Mouse (Mus musculus) kidney, adult 10 weeks (tissue): ENCODE measurements around the gene Tex14. TPM values are rescaled to one million over a fixed set of nuclear protein-coding genes. Genes with fewer than 3 reads are reported as not detected.

ENCODE experiments used
- polyA plus RNA-seq: library from polyadenylated mRNA; stranded (reverse); fragments of 350-450 nt; fragmentation: Illumina TruSeq; extraction: RNeasy Lipid Tissue Mini Kit (QIAGEN cat#74804); gene quantifications from one replicate; pipeline ENCODE4 v1.2.3, GENCODE M21; 2014; ENCODE audit warnings: low read depth, low replicate concordance

Tex14 gene
- polyA plus RNA-seq, result 0.69 TPM

DNA sequence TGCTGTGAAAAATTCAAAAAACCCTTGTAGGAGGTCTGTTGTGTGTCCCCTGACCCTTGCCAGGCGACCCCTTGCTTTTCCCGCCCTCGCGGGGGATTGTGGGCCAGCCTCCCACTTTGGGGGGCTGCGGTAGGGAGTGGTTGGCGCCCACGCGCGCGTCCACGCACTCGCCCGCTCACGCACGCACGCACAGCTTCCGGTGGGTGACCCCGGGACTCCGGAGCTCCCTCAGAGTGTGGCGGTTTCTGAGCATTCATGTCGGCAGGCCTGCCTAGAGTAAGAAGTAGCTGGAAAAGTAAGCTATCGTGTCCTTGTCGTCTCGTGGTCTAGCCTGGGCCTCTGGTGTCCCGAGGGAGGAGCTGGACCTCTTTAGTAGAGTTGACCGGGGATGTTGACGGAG is at the start of gene Tex14, which contains the start of gene Rad51c:
TSS of gene Tex14 (plus strand) at position 190 of the 400 bp plus-strand sequence.
TSS of gene Rad51c (minus strand) at position 79 of the 400 bp plus-strand sequence.

DNA sequence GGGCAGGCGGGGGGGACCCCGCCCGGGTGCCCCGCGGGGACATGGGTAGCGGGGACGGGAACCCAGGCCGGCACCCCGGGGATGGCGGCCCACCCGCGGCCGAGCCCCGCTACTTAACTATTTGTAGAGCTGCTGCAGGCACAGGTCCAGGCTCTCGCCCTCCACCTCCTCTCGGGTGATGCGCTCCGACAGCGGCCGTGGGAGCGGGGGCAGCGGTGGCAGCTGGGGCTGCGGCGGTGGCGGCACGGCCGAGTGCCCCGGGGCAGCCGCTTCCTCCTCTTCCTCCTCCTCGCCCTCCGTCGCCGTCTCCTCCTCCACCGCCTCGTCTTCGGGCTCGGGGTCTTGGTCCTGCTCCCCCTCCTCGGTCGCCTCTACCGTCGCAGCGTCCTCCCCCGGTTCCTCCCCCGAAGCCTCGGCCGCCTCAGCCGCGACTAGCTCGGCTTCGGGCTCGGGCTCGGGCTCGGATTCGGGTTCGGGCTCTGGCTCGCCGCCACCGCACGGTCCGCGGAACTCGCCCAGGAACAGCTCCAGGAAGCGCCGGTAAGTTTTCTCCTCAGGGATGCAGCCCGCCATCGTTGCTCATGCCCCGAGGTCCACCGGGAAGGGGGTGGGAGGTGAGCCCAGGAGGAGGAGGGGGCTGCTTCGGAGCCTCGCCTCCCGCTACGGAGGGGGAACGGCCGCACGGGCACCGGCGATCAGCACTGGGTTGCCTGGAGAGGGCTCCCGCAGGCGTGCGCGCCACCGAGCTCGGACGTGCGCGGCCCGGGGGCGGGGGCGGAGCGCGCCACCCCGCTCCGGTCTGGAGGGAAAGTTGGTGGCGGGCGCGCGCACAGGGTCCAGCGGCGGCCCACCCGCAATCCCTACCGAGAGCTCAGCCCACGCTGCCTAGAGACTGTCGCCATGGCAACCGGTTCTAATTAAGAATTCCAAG is 46.3 kb upstream of the Tex14 start, which contains the start of gene Ppm1e:
TSS of gene Ppm1e (minus strand) at position 693 of the 931 bp plus-strand sequence.

DNA sequence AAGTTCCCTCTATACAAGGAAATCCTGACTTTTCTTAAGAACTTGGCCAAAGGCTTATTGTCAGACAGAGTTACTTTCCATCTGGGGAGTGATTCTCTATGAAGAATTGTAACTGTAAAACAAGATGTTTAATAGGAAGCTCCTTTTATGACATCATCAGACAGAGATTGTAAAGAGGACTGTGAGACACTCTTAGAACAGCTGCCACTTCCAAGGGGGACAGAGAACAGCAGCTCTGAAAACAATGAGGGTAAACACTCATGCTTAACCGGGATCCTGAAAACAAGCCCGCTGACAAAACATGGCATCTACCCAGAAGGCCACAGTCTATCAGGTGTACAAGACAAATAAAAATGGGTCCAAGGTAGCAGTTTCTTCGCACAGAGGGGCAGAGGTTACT is 161.6 kb downstream of the Tex14 start, which contains the start of gene Gm11492:
TSS of gene Gm11492 (plus strand) at position 153 of the 400 bp plus-strand sequence.

DNA sequence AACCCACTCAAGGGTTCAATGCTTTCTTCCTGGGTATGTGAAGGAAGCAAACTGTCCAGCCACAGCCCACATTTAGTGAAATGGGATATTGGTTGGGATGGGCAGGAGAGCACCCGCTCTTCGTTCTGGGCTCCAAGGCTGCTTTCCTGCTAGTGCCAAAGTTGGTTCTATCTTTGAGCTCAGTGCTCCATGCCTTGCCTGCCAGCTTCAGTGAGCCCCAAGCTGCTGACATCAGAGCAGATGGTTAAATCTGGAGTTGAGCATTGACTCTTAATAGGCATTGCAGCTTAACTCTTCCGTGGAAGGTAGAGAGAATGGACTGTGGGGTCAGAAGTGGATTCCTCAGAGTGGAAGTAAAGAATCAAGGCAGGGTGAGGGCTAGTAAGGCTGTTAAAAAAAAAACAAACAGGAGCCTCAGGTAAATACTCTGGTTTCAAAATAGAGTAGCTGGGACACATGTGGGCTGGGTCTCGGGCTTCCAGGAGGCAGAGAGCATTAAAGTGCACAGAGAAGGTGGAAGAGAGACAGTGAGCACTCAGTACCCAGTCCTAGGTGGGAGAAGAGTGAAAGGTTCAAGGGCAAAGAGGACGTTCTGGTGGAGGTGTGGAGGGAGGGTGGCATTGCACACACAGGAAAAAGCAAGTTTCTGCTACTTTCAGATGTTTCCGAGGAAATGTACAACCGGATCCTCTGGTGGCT is 163.5 kb downstream of the Tex14 start, which contains the start of gene Sept4:
TSS of gene Sept4 (plus strand) at position 649 of the 699 bp plus-strand sequence.

DNA sequence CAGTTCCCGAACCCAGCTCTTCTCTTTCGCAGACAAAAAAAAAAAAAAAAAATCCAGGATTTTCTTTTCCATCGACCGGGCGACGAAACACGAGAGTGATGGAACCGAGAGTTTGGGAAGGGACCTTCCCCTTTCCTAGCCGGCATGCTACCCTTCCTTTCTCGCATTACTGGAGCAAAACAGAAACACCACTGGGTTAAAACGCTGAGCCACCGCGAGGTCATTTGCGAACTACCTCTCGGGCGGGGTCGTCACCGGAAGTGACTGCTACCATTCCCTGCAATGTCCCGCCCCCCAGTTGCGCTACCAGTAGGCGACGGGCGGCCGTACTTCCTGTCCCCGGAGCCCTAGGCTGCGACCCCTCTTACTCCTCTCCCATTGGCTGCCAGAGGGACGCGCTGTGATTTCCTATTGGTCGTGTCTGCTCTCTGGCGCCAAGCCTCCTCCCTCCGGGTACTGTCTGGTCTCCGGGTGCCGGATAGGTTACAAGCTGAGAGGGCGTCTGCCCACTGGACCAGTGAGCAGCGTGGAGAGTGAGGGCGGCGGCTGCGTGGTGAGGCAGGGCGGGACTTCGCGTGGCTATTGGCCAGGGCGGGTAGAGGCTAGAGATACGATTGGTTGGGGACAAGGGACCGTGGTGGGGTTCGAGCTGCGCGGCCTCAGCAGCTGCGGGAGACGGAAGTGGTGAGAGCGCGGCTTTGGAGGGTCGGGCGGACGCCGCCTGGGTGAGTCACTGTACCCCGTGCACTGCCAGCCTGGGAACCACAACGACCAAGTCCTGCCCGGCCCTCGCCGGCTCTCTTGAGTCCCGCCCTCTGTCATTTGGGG is 186.9 kb downstream of the Tex14 start, which contains the start of gene Mtmr4:
TSS of gene Mtmr4 (plus strand) at position 637 of the 828 bp plus-strand sequence.

Other genes starting within 250 kb of the Tex14 start
- 3.3 TPM for gene Ppm1e, start 46.0 kb upstream of the Tex14 start, polyA plus RNA-seq
- gene Rad51c, start 111 bp upstream of the Tex14 start, polyA plus RNA-seq, result 3.4 TPM
- gene Gm11492, start 161.6 kb downstream of the Tex14 start, polyA plus RNA-seq, result not detected
- gene Sept4, start 163.8 kb downstream of the Tex14 start, polyA plus RNA-seq, result 10.8 TPM
- 33.6 TPM for gene Mtmr4, start 187.1 kb downstream of the Tex14 start, polyA plus RNA-seq
- not detected for gene Hsf5, start 212.1 kb downstream of the Tex14 start, polyA plus RNA-seq